Comparison of ENCODE assay signal across 20 mouse cellular contexts in genomic region chr7:137222831-137223505, GRCm38 (mm10).
DNase-seq lines count a peak whose midpoint lies in the region; ATAC-seq lines count a peak whose summit lies in the region.
"Had no signal": no experiment of that assay in that cellular context is flagged by ENCODE, and none has a peak within 500 bp of the region (broad histone marks: within the 10 kb centered on the region; RNA-seq: fewer than 3 reads in every experiment).

No protein-coding gene starts in this region.

- H3K9ac ChIP-seq in hindbrain, embryonic 15.5 days: no peak overlapping the region
- no peak overlapping the region for H3K9ac ChIP-seq in hindbrain, embryonic 14.5 days
- H3K9ac ChIP-seq: heart, embryonic 12.5 days; hindbrain, embryonic 13.5 days had no signal

- peak overlapping the region; percentile 17 for H3K27ac ChIP-seq in hindbrain, embryonic 15.5 days (replicated peaks)
- H3K27ac ChIP-seq in hindbrain, embryonic 14.5 days: no peak overlapping the region
- peak overlapping the region; percentile 12; the same call in 1 of the 2 replicates for H3K27ac ChIP-seq in limb, embryonic 10.5 days
- H3K27ac ChIP-seq: gastrocnemius, adult 2 months had no signal

- no peaks in the 10 kb centered on the region for H3K27me3 ChIP-seq in hindbrain, embryonic 15.5 days
- no peaks in the 10 kb centered on the region for H3K27me3 ChIP-seq in hindbrain, embryonic 14.5 days (ENCODE audit: control insufficient read depth, insufficient read depth, low read length)
- peaks cover 30% of the 10 kb centered on the region for H3K27me3 ChIP-seq in limb, embryonic 10.5 days (ENCODE audit: low read depth, poor library complexity, severe bottlenecking)
- H3K27me3 ChIP-seq: heart, embryonic 12.5 days had no signal

- H3K4me3 ChIP-seq in hindbrain, embryonic 15.5 days: no peak overlapping the region
- no peak overlapping the region for H3K4me3 ChIP-seq in hindbrain, embryonic 14.5 days (replicated peaks; ENCODE audit: low read length)
- H3K4me3 ChIP-seq in limb, embryonic 10.5 days: no peak overlapping the region
- H3K4me3 ChIP-seq: gastrocnemius, adult 2 months; heart, embryonic 12.5 days; hindbrain, embryonic 13.5 days had no signal

- H3K4me1 ChIP-seq in hindbrain, embryonic 15.5 days (replicated peaks): peaks cover 54% of the 10 kb centered on the region
- peaks cover 43% of the 10 kb centered on the region for H3K4me1 ChIP-seq in hindbrain, embryonic 14.5 days (replicated peaks; ENCODE audit: control insufficient read depth, insufficient read depth, low read length)
- H3K4me1 ChIP-seq in limb, embryonic 10.5 days: peaks cover 79% of the 10 kb centered on the region

- ATAC-seq in hindbrain, embryonic 15.5 days (ENCODE audit: low FRiP score, low read depth): no peak
- no peak for ATAC-seq in hindbrain, embryonic 14.5 days (ENCODE audit: low FRiP score)
- ATAC-seq: CD4-positive, CD25-positive, alpha-beta regulatory T cell, adult 4 months; forebrain, embryonic 14.5 days; intestine, embryonic 16.5 days had no signal

- 91% methylated on average over 6 of the region's 6 CpGs for WGBS in hindbrain, embryonic 15.5 days
- WGBS in hindbrain, embryonic 14.5 days: 91% methylated on average over 6 of the region's 6 CpGs
- WGBS in limb, embryonic 10.5 days: 91% methylated on average over 6 of the region's 6 CpGs

- H3K36me3 ChIP-seq in hindbrain, embryonic 15.5 days: no peaks in the 10 kb centered on the region
- peaks cover 29% of the 10 kb centered on the region for H3K36me3 ChIP-seq in hindbrain, embryonic 14.5 days (replicated peaks; ENCODE audit: control insufficient read depth, insufficient read depth)
- H3K36me3 ChIP-seq in limb, embryonic 10.5 days: peaks cover 46% of the 10 kb centered on the region
- H3K36me3 ChIP-seq: G1E; heart, embryonic 12.5 days had no signal

- no peak for DNase-seq in hindbrain, embryonic 14.5 days (ENCODE audit: low spot score)
- DNase-seq in 3T3-L1 (ENCODE audit: low read depth, low spot score): peak; percentile 4
- DNase-seq in NIH3T3 (ENCODE audit: low read depth): peak; percentile 50
- no peak for DNase-seq in limb, embryonic 10.5 days (ENCODE audit: low spot score)
- DNase-seq in thymus, adult 18-20 months: no peak
- DNase-seq in urinary bladder, postnatal 25 days (ENCODE audit: low spot score): no peak
- DNase-seq: adrenal gland, adult 2 months; B cell, adult 2 months; cerebellum, adult 18-20 months; cerebellum, adult 9-11 months; cerebellum, postnatal 36 days; gastrocnemius, adult 2 months; gastrocnemius, postnatal 25 days had no signal

- no peaks in the 10 kb centered on the region for H3K9me3 ChIP-seq in hindbrain, embryonic 15.5 days
- no peaks in the 10 kb centered on the region for H3K9me3 ChIP-seq in hindbrain, embryonic 14.5 days (ENCODE audit: control insufficient read depth, low read length)
- no peaks in the 10 kb centered on the region for H3K9me3 ChIP-seq in limb, embryonic 10.5 days (replicated peaks)
- H3K9me3 ChIP-seq: heart, embryonic 12.5 days; hindbrain, embryonic 13.5 days had no signal

- H3K4me2 ChIP-seq in hindbrain, embryonic 15.5 days: no peak overlapping the region
- H3K4me2 ChIP-seq in hindbrain, embryonic 14.5 days (replicated peaks): no peak overlapping the region
- H3K4me2 ChIP-seq: heart, embryonic 12.5 days; hindbrain, embryonic 13.5 days had no signal

Comparison
In these comparisons a context has a peak if more than half of its experiments do, and no peak if none do; other contexts are left out.
1. DNase-seq: peak in 3T3-L1 (single experiment) and NIH3T3 (single experiment); none in hindbrain, embryonic 14.5 days (single experiment), limb, embryonic 10.5 days (single experiment), thymus, adult 18-20 months (0 of 2) and urinary bladder, postnatal 25 days (single experiment).